Mouse (Mus musculus) lung, postnatal 4 days (tissue): ENCODE measurements around the gene Pramel7.
"Not testable (repeated sequence)": the region's sequence is repeated elsewhere in the genome, so short reads cannot be mapped to it uniquely, and the experiment has no call there.

Experiments
- DNase-seq, 2 experiments: peaks; one replicate each; pipeline ENCODE4 v3.0.0; 2021

Gene Pramel7

DNA sequence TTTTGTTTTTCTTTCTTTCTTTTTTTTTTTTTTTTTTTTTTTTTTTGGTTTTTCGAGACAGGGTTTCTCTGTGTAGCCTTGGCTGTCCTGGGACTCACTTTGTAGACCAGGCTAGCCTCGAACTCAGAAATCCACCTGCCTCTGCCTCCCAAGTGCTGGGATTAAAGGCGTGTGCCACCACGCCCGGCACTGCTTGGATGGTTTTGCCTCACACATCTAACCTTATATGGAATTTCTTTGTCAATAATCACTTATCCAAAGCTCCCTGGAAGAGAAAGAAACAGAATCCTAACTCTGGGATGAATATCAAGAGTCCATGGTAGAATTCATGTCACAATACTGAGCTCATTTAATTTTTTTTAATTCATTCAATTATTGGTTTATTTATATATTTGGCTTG is at the start of gene Pramel7:
TSS of gene Pramel7 (minus strand) at position 101 of the 400 bp plus-strand sequence.
- not testable (repeated sequence) for DNase-seq

DNA sequence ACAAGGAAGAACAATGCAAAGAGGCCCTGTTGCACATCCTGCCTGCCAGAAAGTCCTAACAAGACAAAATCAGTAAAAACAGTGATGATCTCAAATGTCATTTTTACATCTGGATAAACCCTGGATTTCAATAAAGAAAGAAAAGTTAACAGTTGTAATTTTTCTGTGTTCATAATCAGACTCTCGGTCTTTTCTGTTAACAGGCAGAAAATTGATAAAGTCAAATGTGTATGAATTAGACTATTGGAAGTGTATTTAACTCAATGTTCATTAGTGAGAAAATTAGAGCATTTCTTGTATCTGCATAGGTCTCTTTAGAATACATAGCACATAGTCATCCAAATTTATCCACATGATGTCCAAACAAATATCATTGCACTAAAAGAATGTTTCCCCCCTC is 48.5 kb upstream of the Pramel7 start, which contains the start of gene Olfr1128:
TSS of gene Olfr1128 (minus strand) at position 101 of the 400 bp plus-strand sequence.
- DNase-seq = no peak

- no peak for DNase-seq
Observed at GRCm38 (mm10) chr2:87534826-87535225, 37.9 kb upstream of the Pramel7 start.

DNA sequence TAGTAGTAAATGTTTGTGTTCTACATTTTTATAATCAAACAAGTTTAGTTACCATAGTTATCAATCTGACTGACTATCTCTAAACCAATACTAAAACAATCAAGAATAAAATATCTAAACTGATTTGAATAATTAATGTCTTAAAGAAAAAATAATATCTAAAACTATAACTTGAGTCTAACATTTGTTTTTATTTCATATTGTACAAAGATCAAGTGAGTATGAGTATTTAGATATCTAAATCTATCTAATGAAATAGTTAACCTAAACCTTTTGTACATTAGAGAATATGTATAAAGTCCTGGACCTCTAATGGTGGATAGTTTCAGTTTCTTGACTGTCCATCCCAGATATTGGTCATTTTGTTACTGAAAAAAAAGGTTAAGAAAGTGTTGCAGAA is 34.6 kb upstream of the Pramel7 start, which contains the start of gene Olfr153:
TSS of gene Olfr153 (plus strand) at position 301 of the 400 bp plus-strand sequence.
- no peak for DNase-seq

- not testable (repeated sequence) for DNase-seq
Observed at GRCm38 (mm10) chr2:87525899-87526616, 29.2 kb upstream of the Pramel7 start.

DNA sequence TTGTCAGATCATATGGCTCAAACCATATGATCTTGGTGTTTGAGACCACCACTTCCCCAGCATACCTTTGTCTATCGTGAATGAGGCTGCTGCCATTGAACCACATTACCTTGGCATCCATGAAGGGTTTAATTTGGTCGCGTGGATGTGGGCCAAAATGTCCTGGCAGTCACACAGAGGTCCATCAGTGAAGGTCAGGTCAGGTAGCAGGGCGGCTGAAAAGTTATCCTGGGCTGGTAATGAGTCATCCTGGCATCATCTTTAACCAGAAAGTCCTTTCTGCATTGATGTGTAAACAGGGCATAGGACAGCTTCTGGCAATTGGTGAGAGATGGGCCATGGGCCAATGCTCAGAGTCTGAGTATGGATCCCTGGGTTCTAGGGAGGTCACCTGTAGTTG is 23.8 kb upstream of the Pramel7 start:
- DNase-seq = no peak

GRCm38 (mm10) chr2:87516581-87516980 is 19.7 kb upstream of the Pramel7 start:
- DNase-seq = no peak

DNA sequence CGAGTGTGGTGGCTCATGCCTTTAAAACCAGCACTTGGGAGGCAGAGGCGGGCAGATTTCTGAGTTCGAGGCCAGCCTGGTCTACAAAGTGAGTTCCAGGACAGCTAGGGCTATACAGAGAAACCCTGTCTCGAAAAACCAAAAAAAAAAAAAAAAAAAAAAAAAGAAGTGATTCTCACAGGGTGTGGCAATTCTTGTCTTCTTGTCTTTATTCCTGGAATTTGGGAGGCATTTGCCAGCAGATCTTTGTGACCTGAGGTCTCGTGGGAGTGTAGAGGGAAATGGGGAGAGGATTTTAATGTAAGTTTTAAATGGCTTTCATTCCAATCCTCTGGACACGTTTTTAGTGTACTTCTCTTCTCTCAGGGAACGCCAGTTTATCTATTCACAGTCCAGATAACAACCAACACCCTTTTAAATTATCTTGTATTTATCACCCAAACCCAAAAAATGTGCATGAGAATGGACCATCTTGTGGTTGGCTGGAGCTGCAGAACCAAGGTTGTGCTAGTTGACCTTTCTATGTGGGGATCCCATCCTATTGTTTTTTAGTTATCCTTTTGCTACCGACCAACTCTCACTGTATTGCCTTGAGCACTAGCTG is 18.7 kb upstream of the Pramel7 start:
- DNase-seq = no peak

- DNase-seq = no peak
Observed at GRCm38 (mm10) chr2:87515046-87515445, 18.2 kb upstream of the Pramel7 start.

GRCm38 (mm10) chr2:87506265-87506664 is 9.4 kb upstream of the Pramel7 start, which contains the start of gene Pramel6:
TSS of gene Pramel6 (plus strand) at chr2:87506565.
- DNase-seq = no peak

GRCm38 (mm10) chr2:87482276-87482675 is 14.6 kb downstream of the Pramel7 start:
- no peak for DNase-seq

DNA sequence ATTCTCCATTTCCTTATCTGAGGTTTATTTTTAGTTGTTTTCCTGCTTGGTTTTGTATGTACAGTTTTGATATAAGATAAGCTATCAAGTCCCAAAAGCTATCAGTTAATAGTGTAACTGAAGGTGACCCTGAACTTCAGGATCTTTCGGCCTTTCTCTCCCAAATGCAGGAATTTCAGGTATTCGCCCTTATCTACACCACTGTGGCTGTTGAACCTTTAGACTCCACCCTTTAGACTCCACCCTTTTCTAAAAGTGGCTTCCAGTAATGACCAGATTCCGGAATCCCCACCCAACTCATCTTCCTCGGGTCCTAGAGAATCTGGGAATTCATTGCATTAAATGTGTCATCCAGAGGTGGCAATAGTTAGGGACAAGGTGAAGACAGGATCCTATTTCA is 15.7 kb downstream of the Pramel7 start:
- no peak for DNase-seq

GRCm38 (mm10) chr2:87480207-87480606 is 16.7 kb downstream of the Pramel7 start:
- DNase-seq = no peak

DNA sequence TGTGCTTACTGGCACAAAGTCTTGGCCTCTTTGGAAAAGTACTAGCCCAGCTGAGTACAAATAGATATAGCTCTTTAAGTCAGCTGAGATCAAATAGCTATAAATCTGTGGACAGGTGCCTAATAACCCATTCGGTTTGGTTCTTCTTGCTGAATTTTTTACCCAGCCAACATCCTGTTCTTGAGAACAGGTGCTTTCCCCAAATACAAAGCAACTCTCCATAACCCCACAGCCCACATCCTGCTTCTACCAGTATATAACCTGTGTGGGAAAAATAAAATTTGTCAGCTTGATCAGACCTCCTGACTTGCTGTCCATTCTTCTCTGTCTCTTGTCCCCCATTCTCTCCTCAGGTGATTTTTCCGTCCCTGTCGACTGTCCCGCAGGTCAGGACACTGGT is 35.1 kb downstream of the Pramel7 start:
- DNase-seq = no peak

DNA sequence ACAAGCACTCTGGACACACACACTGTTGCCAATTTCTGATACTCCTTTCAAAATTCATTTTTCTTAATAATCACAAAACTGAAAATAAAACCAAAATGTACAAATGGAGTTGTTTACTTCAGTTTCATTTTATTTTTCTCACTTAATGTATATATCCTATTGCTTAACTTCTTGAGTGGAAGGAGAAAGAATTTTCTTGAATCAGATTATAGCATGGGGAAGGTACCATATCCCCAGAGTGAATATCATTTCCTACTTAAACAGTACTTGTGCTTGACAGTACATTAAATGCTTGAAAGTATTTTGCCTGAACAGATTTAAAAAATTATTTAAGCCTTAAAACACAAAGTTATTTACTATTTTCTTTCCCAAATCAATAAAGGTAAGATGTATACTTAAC is 43.2 kb downstream of the Pramel7 start, which contains the start of gene Olfr1126:
TSS of gene Olfr1126 (plus strand) at position 301 of the 400 bp plus-strand sequence.
- DNase-seq = no peak
